Mouse (Mus musculus) embryonic fibroblast, embryonic 13.5 days (primary cell): ENCODE results near the gene Gpc3.

Experiments used
- CTCF ChIP-seq: IDR thresholded peaks from 2 replicates; pipeline ENCODE4 v1.5.1; 2011; ENCODE audit warnings: mild to moderate bottlenecking, control low read depth, low read length, moderate library complexity, borderline replicate concordance; ENCODE audit not compliant: insufficient read depth
- POLR2A ChIP-seq: IDR thresholded peaks from 2 replicates; pipeline ENCODE4 v1.6.1; 2011; ENCODE audit warnings: low read depth, mild to moderate bottlenecking, control low read depth, low read length, moderate library complexity

DNA sequence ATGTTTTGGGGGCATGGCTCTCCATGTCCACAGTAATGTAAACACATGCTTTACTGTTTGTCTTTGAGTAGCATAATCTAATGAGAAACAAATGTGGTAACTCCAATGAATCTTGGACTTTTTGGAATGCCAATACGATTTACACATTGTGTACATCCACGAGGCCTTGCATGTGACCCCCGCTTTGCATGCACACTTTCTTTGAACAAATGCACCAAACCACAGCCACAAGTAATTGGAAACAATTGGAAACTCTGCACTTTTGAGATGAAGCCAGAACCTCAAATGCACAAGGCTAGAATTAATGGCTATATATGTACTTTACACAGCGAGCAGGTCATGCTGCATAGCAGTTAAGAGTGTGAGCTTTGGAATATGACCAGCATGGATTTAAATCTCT is 292.0 kb downstream of the Gpc3 start:
- TF ChIP-seq POLR2A, result no peak
- no peak for TF ChIP-seq CTCF
